Mouse (Mus musculus) ZHBTc4 (cell line): ENCODE results near the gene Lpar1.
A peak's percentile ranks its signal among the peaks of the same experiment; 100 is the strongest.

Experiments
- DNase-seq: peaks from one replicate; pipeline ENCODE4 v3.0.0-alpha.2; 2011; ENCODE audit warnings: low read depth, low spot score

Gene Lpar1

GRCm38 (mm10) chr4:58462586-58462985 lies 91.1 kb downstream of the Lpar1 start:
- no peak for DNase-seq

GRCm38 (mm10) chr4:58453334-58453733 lies 100.4 kb downstream of the Lpar1 start:
- DNase-seq = no peak

- DNase-seq = no peak
Observed at GRCm38 (mm10) chr4:58448825-58449224, 104.9 kb downstream of the Lpar1 start.

GRCm38 (mm10) chr4:58447841-58448240 lies 105.9 kb downstream of the Lpar1 start:
- DNase-seq = no peak

- DNase-seq = no peak
Observed at GRCm38 (mm10) chr4:58445846-58446245, 107.9 kb downstream of the Lpar1 start.

GRCm38 (mm10) chr4:58442338-58442737 lies 111.4 kb downstream of the Lpar1 start:
- DNase-seq = peak; percentile 76

GRCm38 (mm10) chr4:58438654-58439053 lies 115.0 kb downstream of the Lpar1 start:
- DNase-seq = no peak

- DNase-seq = peak; percentile 68
Observed at GRCm38 (mm10) chr4:58437271-58437670, 116.4 kb downstream of the Lpar1 start.

GRCm38 (mm10) chr4:58423276-58423930 lies 130.3 kb downstream of the Lpar1 start:
- DNase-seq = no peak

- peak; percentile 25 for DNase-seq
Observed at GRCm38 (mm10) chr4:58419225-58419624, 134.5 kb downstream of the Lpar1 start.

- DNase-seq = no peak
Observed at GRCm38 (mm10) chr4:58417319-58417718, 136.4 kb downstream of the Lpar1 start.

GRCm38 (mm10) chr4:58415537-58415936 lies 138.2 kb downstream of the Lpar1 start:
- DNase-seq = peak; percentile 37

- DNase-seq = peak; percentile 34
Observed at GRCm38 (mm10) chr4:58413188-58414185, 140.2 kb downstream of the Lpar1 start.

GRCm38 (mm10) chr4:58401973-58402501 lies 151.7 kb downstream of the Lpar1 start:
- DNase-seq = no peak

GRCm38 (mm10) chr4:58400861-58401341 lies 152.8 kb downstream of the Lpar1 start:
- DNase-seq = no peak
